Mouse (Mus musculus) stomach, postnatal 0 days (tissue): ENCODE data around the gene Lbx2.

Experiments used
- CTCF ChIP-seq: IDR thresholded peaks from 2 replicates; pipeline ENCODE4 v1.5.1; 2016; ENCODE audit warnings: antibody characterized with exemption, low read depth, mild to moderate bottlenecking, moderate library complexity
- EP300 ChIP-seq: optimal IDR thresholded peaks from 2 replicates; pipeline ENCODE3; 2016; ENCODE audit warnings: antibody characterized with exemption

DNA sequence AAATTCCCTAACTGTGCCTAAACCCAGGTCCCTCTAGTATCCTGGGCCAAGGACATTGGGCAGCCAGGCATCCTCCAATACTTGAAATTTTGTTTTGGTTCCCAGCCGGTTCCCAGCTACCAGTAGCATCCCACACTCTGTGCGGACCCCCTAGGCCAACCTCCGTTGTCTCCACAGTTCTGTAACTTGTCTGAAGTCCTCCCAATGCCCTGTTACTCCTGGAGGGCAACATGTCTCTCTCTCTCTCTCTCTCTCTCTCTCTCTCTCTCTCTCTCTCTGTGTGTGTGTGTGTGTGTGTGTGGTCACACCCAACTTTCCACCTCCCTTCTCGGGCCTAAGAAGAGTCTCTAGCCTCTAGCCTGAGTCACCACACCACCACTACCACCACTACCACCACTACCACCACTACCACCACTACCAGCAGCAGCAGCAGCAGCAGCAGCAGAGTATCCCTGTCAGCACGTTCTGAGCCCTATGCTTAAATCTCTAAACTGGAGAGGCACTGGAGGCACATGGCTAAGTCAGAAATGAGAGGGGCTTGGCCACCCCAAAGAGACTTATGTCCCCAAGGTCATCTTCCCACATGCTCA, 50.2 kb downstream of the Lbx2 start:
- no peak for TF ChIP-seq CTCF
- TF ChIP-seq EP300: no peak
